Mouse (Mus musculus) forebrain, embryonic 11.5 days (tissue): ENCODE results near the gene Abcc8. TPM values are rescaled to one million over a fixed set of nuclear protein-coding genes. Genes with fewer than 3 reads are reported as not detected.

Experiments used
- ATAC-seq: fragments of 200-750 bp; cut with Nextera tagmentation; replicated peaks from 2 replicates; pipeline ENCODE4 v1.8.0; 2017; ENCODE audit warnings: moderate TSS enrichment; ENCODE audit not compliant: low FRiP score
- DNase-seq: peaks from one replicate; pipeline ENCODE4 v3.0.0-alpha.2; 2017; ENCODE audit warnings: low spot score
- H3K27ac ChIP-seq: fragments of 300-500 bp; sonication (generic); 2 replicates; pipeline ENCODE4 v1.5.1; 2014; ENCODE audit warnings: low read depth, low read length
- H3K27me3 ChIP-seq: fragments of 300-500 bp; sonication (generic); 2 replicates; pipeline ENCODE4 v1.6.1; 2014; ENCODE audit warnings: mild to moderate bottlenecking, low read length, mixed read lengths; ENCODE audit not compliant: control insufficient read depth, insufficient read depth
- H3K36me3 ChIP-seq: fragments of 300-500 bp; sonication (generic); 2 replicates; pipeline ENCODE4 v1.6.1; 2014; ENCODE audit warnings: mild to moderate bottlenecking, low read length, moderate library complexity, mixed read lengths; ENCODE audit not compliant: control insufficient read depth, insufficient read depth
- H3K4me1 ChIP-seq: fragments of 300-500 bp; sonication (generic); replicated peaks from 2 replicates; pipeline ENCODE4 v1.6.1; 2014; ENCODE audit warnings: low read length, mixed read lengths; ENCODE audit not compliant: control insufficient read depth, insufficient read depth
- H3K4me2 ChIP-seq: fragments of 300-500 bp; sonication (generic); 2 replicates; pipeline ENCODE4 v1.6.1; 2014; ENCODE audit warnings: low read depth, mild to moderate bottlenecking, low read length, moderate library complexity, mixed read lengths; ENCODE audit not compliant: severe bottlenecking
- H3K4me3 ChIP-seq: fragments of 300-500 bp; sonication (generic); 2 replicates; pipeline ENCODE4 v1.5.1; 2014; ENCODE audit warnings: low read depth, low read length
- H3K9ac ChIP-seq: fragments of 300-500 bp; sonication (generic); 2 replicates; pipeline ENCODE4 v1.6.1; 2014; ENCODE audit warnings: low read length
- H3K9me3 ChIP-seq: fragments of 300-500 bp; sonication (generic); 2 replicates; pipeline ENCODE4 v1.6.1; 2016; ENCODE audit warnings: low read length, mixed read lengths; ENCODE audit not compliant: control insufficient read depth
- WGBS: fragments of 180-500 bp; shearing (Covaris S2); extraction: QIAGEN DNeasy Blood & Tissue Kit; methylation state at CpG from one replicate; pipeline ENCODE4 v1.1.7; 2014; 5-methylcytosine and 5-hydroxymethylcytosine counted together
- polyA plus RNA-seq: library from polyadenylated mRNA; unstranded; fragments of >200 nt; fragmentation: Nextera tagmentation; extraction: Ambion mirVana; gene quantifications from 2 replicates; pipeline ENCODE4 v1.2.1, GENCODE M21; 2014

Abcc8 gene
- polyA plus RNA-seq, 1 experiment from 2014 or later, result 0.79 TPM

- H3K9ac ChIP-seq, result no peak overlapping the region
These were observed 32.4 kb downstream of the Abcc8 start for GRCm38 (mm10) chr7:46147417-46147816.

GRCm38 (mm10) chr7:46146675-46147308 lies 33.0 kb downstream of the Abcc8 start:
- Histone ChIP-seq H3K9ac (no peak overlapping the region), H3K4me2 (no peak overlapping the region), H3K27ac (no peak overlapping the region), H3K36me3 (no peaks in the 10 kb centered on the region), H3K9me3 (no peaks in the 10 kb centered on the region), H3K27me3 (no peaks in the 10 kb centered on the region), H3K4me3 (no peak overlapping the region), H3K4me1 (no peaks in the 10 kb centered on the region)
- ATAC-seq (no peak), DNase-seq (no peak)
- 81% methylated on average over 7 of the region's 7 CpGs for WGBS

More at GRCm38 (mm10) chr7:46147417-46147816, 32.4 kb downstream of the Abcc8 start:
- ATAC-seq (no peak), DNase-seq (no peak)
- Histone ChIP-seq H3K36me3 (no peaks in the 10 kb centered on the region), H3K9me3 (no peaks in the 10 kb centered on the region), H3K4me2 (no peak overlapping the region), H3K27me3 (no peaks in the 10 kb centered on the region), H3K4me3 (no peak overlapping the region), H3K27ac (no peak overlapping the region), H3K4me1 (no peaks in the 10 kb centered on the region)
- WGBS, result 93% methylated on average over 7 of the region's 7 CpGs

- 89% methylated on average over 8 of the region's 8 CpGs for WGBS
- no peak overlapping the region for H3K4me2 ChIP-seq
- no peaks in the 10 kb centered on the region for H3K4me1 ChIP-seq
- no peak overlapping the region for H3K4me3 ChIP-seq
- DNase-seq (no peak), ATAC-seq (no peak)
- no peak overlapping the region for H3K9ac ChIP-seq
- no peaks in the 10 kb centered on the region for H3K27me3 ChIP-seq
- no peak overlapping the region for H3K27ac ChIP-seq
- no peaks in the 10 kb centered on the region for H3K9me3 ChIP-seq
- no peaks in the 10 kb centered on the region for H3K36me3 ChIP-seq
These were observed 35.8 kb downstream of the Abcc8 start for GRCm38 (mm10) chr7:46144061-46144460.

- Histone ChIP-seq H3K27ac (no peak overlapping the region), H3K9ac (no peak overlapping the region), H3K27me3 (no peaks in the 10 kb centered on the region), H3K4me3 (no peak overlapping the region), H3K4me1 (0 out of 2 replicates have a peak, but pooled peaks cover 4% of the 10 kb centered on the region), H3K36me3 (no peaks in the 10 kb centered on the region), H3K9me3 (no peaks in the 10 kb centered on the region), H3K4me2 (no peak overlapping the region)
- DNase-seq, result no peak
- no peak for ATAC-seq
- WGBS, result 45% methylated on average over 7 of the region's 7 CpGs
These were observed 41.4 kb downstream of the Abcc8 start for GRCm38 (mm10) chr7:46138329-46138930.

GRCm38 (mm10) chr7:46133858-46134257 lies 46.0 kb downstream of the Abcc8 start:
- no peak for ATAC-seq
- no peaks in the 10 kb centered on the region for H3K36me3 ChIP-seq
- H3K27me3 ChIP-seq, result no peaks in the 10 kb centered on the region
- no peak overlapping the region for H3K4me2 ChIP-seq
- H3K9me3 ChIP-seq, result no peaks in the 10 kb centered on the region
- 31% methylated on average over 7 of the region's 7 CpGs for WGBS
- no peak overlapping the region for H3K4me3 ChIP-seq
- H3K4me1 ChIP-seq, result peaks cover 6% of the 10 kb centered on the region; the same call in 1 of the 2 replicates
- no peak for DNase-seq
- no peak overlapping the region for H3K9ac ChIP-seq
- no peak overlapping the region for H3K27ac ChIP-seq

DNA sequence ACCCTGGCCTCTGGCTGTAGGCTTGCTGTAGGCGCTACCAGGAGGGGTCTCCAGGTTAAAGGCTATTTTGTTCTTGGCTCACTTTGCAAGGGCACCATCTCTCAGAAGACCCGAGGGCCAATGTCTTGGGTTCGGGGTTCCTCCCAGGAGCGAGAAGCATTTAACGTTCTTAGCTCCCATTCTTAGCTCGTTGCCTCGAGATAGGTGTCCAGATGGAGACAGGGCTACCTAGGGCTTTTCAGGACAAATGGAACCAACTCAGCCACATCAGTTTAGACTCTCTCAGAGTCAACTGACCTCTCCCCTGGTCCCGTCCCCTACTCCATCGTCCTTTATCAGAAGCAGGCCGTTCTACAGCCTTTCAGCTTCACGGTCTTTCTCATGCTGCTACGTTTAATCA lies 47.6 kb downstream of the Abcc8 start:
- no peaks in the 10 kb centered on the region for H3K27me3 ChIP-seq
- H3K27ac ChIP-seq, result no peak overlapping the region
- no peaks in the 10 kb centered on the region for H3K36me3 ChIP-seq
- no peaks in the 10 kb centered on the region for H3K9me3 ChIP-seq
- H3K9ac ChIP-seq, result no peak overlapping the region
- no peak for DNase-seq
- 88% methylated on average over 12 of the region's 12 CpGs for WGBS
- no peak overlapping the region for H3K4me3 ChIP-seq
- ATAC-seq, result no peak
- H3K4me1 ChIP-seq, result peaks cover 6% of the 10 kb centered on the region; the same call in 1 of the 2 replicates
- H3K4me2 ChIP-seq, result no peak overlapping the region

- Histone ChIP-seq H3K4me2 (no peak overlapping the region), H3K9me3 (no peaks in the 10 kb centered on the region), H3K27ac (no peak overlapping the region), H3K36me3 (no peaks in the 10 kb centered on the region), H3K4me1 (peaks cover 6% of the 10 kb centered on the region; the same call in 1 of the 2 replicates), H3K27me3 (no peaks in the 10 kb centered on the region), H3K9ac (no peak overlapping the region), H3K4me3 (no peak overlapping the region)
- 75% methylated on average over 8 of the region's 8 CpGs for WGBS
- ATAC-seq, result no peak
- DNase-seq, result no peak
These were observed 48.0 kb downstream of the Abcc8 start for GRCm38 (mm10) chr7:46131806-46132205.

DNA sequence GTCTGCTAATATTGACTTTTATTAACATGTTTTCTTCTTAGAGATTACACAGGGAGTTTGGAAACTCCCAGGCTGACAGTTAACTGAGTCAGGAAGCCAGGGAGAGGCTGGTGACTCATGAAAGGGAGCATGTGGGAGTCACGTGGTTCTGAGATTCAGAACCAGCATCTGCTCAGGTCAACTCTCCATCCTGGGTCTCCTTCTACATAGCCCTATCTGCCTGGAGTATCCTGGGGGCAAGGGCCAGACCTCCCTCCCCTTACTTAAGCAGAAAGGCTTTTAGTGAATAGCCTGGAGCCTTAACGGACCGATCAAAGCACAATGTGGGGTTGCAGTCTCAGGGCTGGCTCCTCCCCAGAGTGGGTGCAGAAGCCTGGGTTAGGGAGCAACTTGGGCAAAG lies 48.6 kb downstream of the Abcc8 start:
- WGBS, result 19% methylated on average over 3 of the region's 3 CpGs
- Histone ChIP-seq H3K9me3 (no peaks in the 10 kb centered on the region), H3K9ac (no peak overlapping the region; the same call in 1 of the 2 replicates), H3K4me2 (no peak overlapping the region), H3K36me3 (no peaks in the 10 kb centered on the region), H3K27ac (no peak overlapping the region), H3K27me3 (no peaks in the 10 kb centered on the region), H3K4me3 (no peak overlapping the region), H3K4me1 (peaks cover 6% of the 10 kb centered on the region; the same call in 1 of the 2 replicates)
- no peak for ATAC-seq
- DNase-seq, result no peak

DNA sequence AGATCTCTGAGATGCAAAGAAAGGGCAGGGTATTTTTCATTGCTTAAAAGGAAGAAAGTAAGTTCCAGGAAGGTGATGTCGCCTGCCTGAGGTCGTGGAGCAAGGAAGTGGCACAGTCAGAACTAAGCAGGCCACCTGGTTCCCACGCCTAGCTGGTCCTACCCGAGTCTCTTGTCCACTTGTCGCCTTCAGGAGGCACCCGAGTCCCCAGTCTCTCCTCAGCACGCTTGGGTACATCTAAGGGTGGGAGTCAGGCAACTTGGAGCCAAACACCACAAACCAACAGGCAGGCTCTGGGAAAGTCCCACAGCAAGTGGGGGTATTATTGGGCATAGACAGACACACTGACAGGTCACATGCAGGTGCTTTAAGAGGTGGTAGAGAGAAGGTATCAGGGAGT lies 49.1 kb downstream of the Abcc8 start:
- H3K27me3 ChIP-seq, result no peaks in the 10 kb centered on the region
- ATAC-seq (no peak), DNase-seq (no peak)
- no peaks in the 10 kb centered on the region for H3K36me3 ChIP-seq
- no peak overlapping the region for H3K9ac ChIP-seq
- H3K4me3 ChIP-seq, result no peak overlapping the region
- H3K9me3 ChIP-seq, result no peaks in the 10 kb centered on the region
- WGBS, result 73% methylated on average over 7 of the region's 7 CpGs
- no peak overlapping the region for H3K4me2 ChIP-seq
- peaks cover 6% of the 10 kb centered on the region; the same call in 1 of the 2 replicates for H3K4me1 ChIP-seq
- no peak overlapping the region for H3K27ac ChIP-seq
